Mouse (Mus musculus): ENCODE data around the gene Usp16. TPM values are rescaled to one million over a fixed set of nuclear protein-coding genes. Genes with fewer than 3 reads are reported as not detected.
A peak's percentile ranks its signal among the peaks of the same experiment; 100 is the strongest.
"Not testable (repeated sequence)": the region's sequence is repeated elsewhere in the genome, so short reads cannot be mapped to it uniquely, and the experiment has no call there.

Usp16 gene
- polyA plus RNA-seq, 1 experiment: 15.9 TPM

DNA sequence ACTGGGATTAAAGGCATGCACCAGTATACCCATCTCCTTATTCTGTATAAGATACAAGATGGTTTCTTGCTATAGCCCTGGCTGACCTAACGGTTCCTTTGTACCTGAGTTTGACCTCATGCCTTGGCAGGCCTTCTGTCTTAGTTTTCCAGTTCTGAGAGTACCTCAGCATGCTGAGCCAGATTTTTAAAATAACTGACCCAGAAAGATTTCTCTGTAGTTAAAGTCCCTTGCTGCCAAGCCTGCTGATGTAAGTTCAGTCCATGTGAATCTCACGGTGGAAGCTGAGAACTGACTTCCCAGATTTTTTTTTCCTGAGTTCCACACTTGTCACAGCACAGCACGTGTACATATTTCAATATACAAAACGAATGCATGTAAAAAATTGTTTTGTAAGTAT, 16.1 kb downstream of the Usp16 start:
- H3K4me3 ChIP-seq (replicated peaks): no peak overlapping the region

DNA sequence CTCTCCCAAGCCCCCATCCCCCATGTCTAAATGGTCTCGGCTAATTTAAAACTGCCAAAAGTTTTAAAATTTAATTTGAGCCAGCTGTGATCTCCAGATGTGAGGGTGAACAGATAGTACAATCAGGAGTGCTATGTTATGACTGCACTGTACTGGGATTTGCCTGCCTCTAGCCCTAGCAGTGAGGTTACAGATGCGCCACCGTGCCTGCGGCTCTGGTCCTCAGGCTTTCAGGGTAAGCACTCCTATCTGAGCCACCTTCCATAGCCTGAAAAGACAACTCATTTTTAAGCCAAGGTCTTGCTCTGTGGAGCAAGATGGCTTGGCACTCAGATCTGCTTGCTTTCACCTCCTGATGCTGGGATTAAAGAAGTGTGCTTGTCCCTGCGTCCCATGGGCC, 29.9 kb downstream of the Usp16 start:
- no peaks in the 10 kb centered on the region for H3K27me3 ChIP-seq (replicated peaks)
- no peak for TF ChIP-seq GATA1 (IDR thresholded peaks at IDR 0.05; ENCODE audit: borderline replicate concordance, low read length)
- TF ChIP-seq FLI1 (IDR thresholded peaks at IDR 0.05; ENCODE audit: low read length): no peak

More for the DNA sequence above, 16.1 kb downstream of the Usp16 start:
- H3K27me3 ChIP-seq (replicated peaks): no peaks in the 10 kb centered on the region
- H3K9me3 ChIP-seq: no peaks in the 10 kb centered on the region
- H3K4me1 ChIP-seq: no peaks in the 10 kb centered on the region
- peaks cover 98% of the 10 kb centered on the region for H3K36me3 ChIP-seq (replicated peaks; ENCODE audit: low read length)
- no peak for TF ChIP-seq GATA1 (IDR thresholded peaks at IDR 0.05; ENCODE audit: borderline replicate concordance, low read length)
- TF ChIP-seq FLI1 (IDR thresholded peaks at IDR 0.05; ENCODE audit: low read length): no peak

GRCm38 (mm10) chr16:87486739-87487138, 32.2 kb downstream of the Usp16 start:
- H3K4me3 ChIP-seq (replicated peaks): no peak overlapping the region
- TF ChIP-seq GATA1 (IDR thresholded peaks at IDR 0.05; ENCODE audit: borderline replicate concordance, low read length) (no peak), FLI1 (IDR thresholded peaks at IDR 0.05; ENCODE audit: low read length) (no peak)
- no peaks in the 10 kb centered on the region for H3K27me3 ChIP-seq (replicated peaks)
- no peaks in the 10 kb centered on the region for H3K9me3 ChIP-seq
- H3K4me1 ChIP-seq: no peaks in the 10 kb centered on the region
- peaks cover 96% of the 10 kb centered on the region for H3K36me3 ChIP-seq (replicated peaks; ENCODE audit: low read length)

More for the DNA sequence above, 29.9 kb downstream of the Usp16 start:
- Histone ChIP-seq H3K36me3 (replicated peaks; ENCODE audit: low read length) (peaks cover 95% of the 10 kb centered on the region), H3K4me3 (replicated peaks) (no peak overlapping the region), H3K9me3 (no peaks in the 10 kb centered on the region), H3K4me1 (peaks cover 4% of the 10 kb centered on the region; the same call in 1 of the 2 replicates)

- no peaks in the 10 kb centered on the region for H3K27me3 ChIP-seq (replicated peaks)
- H3K4me3 ChIP-seq (replicated peaks): no peak overlapping the region
- no peak for TF ChIP-seq FLI1 (IDR thresholded peaks at IDR 0.05; ENCODE audit: low read length)
- no peak for TF ChIP-seq GATA1 (IDR thresholded peaks at IDR 0.05; ENCODE audit: borderline replicate concordance, low read length)
- no peaks in the 10 kb centered on the region; the same call in 1 of the 2 replicates for H3K4me1 ChIP-seq
- peaks cover 95% of the 10 kb centered on the region for H3K36me3 ChIP-seq (replicated peaks; ENCODE audit: low read length)
- H3K9me3 ChIP-seq: no peaks in the 10 kb centered on the region
Observed at GRCm38 (mm10) chr16:87488605-87489004, 34.1 kb downstream of the Usp16 start.

DNA sequence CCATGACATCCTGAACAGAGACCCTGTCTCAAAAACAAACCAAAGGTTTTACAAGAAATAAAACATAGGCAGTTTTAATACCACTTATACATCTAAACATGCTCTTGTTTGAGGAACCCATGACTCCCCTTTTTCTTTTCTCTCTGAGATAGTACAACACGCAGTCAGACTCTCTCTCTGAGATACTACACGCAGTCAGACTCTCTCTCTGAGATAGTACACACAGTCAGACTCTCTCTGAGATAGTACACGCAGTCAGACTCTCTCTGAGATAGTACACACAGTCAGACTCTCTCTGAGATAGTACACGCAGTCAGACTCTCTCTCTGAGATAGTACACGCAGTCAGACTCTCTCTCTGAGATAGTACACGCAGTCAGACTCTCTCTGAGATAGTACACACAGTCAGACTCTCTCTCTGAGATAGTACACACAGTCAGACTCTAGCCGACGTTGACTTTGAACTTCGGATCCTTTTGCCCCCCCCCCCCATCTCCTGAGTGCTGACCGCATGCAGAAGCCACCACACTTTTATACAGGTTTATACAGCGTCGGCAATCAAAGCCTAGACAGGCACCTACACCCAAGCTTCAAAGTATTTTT, 37.8 kb downstream of the Usp16 start:
- H3K4me3 ChIP-seq (replicated peaks); H3K27me3 ChIP-seq (replicated peaks); H3K9me3 ChIP-seq: not testable (repeated sequence)
- Histone ChIP-seq H3K36me3 (replicated peaks; ENCODE audit: low read length) (peaks cover 66% of the 10 kb centered on the region), H3K4me1 (peaks cover 21% of the 10 kb centered on the region)

GRCm38 (mm10) chr16:87494955-87495655, 40.6 kb downstream of the Usp16 start:
- peaks cover 26% of the 10 kb centered on the region for H3K4me1 ChIP-seq

GRCm38 (mm10) chr16:87495716-87496447, 41.4 kb downstream of the Usp16 start, which contains the start of gene Cct8:
Cct8 (minus strand) TSS chr16:87495873.
- Histone ChIP-seq H3K4me1 (peaks cover 29% of the 10 kb centered on the region), H3K9me3 (no peaks in the 10 kb centered on the region), H3K36me3 (replicated peaks; ENCODE audit: low read length) (peaks cover 32% of the 10 kb centered on the region), H3K27me3 (replicated peaks) (no peaks in the 10 kb centered on the region), H3K4me3 (replicated peaks) (peak within 1 kb of the TSS; percentile 96)
- TF ChIP-seq FLI1 (IDR thresholded peaks at IDR 0.05; ENCODE audit: low read length) (peak; percentile 93), GATA1 (IDR thresholded peaks at IDR 0.05; ENCODE audit: borderline replicate concordance, low read length) (no peak)

More at GRCm38 (mm10) chr16:87494955-87495655, 40.6 kb downstream of the Usp16 start:
- H3K27me3 ChIP-seq (replicated peaks): no peaks in the 10 kb centered on the region
- TF ChIP-seq GATA1 (IDR thresholded peaks at IDR 0.05; ENCODE audit: borderline replicate concordance, low read length): no peak
- TF ChIP-seq FLI1 (IDR thresholded peaks at IDR 0.05; ENCODE audit: low read length): no peak
- H3K36me3 ChIP-seq (replicated peaks; ENCODE audit: low read length): peaks cover 40% of the 10 kb centered on the region
- no peaks in the 10 kb centered on the region for H3K9me3 ChIP-seq
- peak overlapping the region; percentile 96 for H3K4me3 ChIP-seq (replicated peaks)

DNA sequence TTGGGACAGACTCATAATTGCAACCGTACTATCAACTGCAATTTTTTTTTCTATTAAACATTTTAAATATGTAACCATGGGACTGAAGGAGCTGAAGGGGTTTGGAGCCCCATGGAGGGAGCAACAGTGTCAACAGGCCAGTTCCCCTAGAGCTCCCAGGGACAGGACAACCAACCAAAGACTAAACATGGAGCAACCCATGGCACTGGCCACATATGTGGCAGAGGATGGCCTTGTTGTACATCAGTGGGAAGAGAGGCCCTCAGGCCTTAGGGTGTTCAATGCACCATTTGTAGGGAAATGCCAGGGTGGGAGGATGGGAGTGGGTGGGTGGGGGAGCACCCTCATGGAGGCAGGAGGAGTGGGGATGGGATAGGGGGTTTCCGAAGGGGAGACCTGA, 42.2 kb downstream of the Usp16 start:
- H3K4me1 ChIP-seq: peaks cover 38% of the 10 kb centered on the region
- peak overlapping the region; percentile 96 for H3K4me3 ChIP-seq (replicated peaks)
- peaks cover 24% of the 10 kb centered on the region for H3K36me3 ChIP-seq (replicated peaks; ENCODE audit: low read length)
- TF ChIP-seq FLI1 (IDR thresholded peaks at IDR 0.05; ENCODE audit: low read length): no peak
- no peak for TF ChIP-seq GATA1 (IDR thresholded peaks at IDR 0.05; ENCODE audit: borderline replicate concordance, low read length)
- H3K27me3 ChIP-seq (replicated peaks): no peaks in the 10 kb centered on the region
- H3K9me3 ChIP-seq: no peaks in the 10 kb centered on the region

GRCm38 (mm10) chr16:87497171-87497570, 42.7 kb downstream of the Usp16 start:
- no peak overlapping the region for H3K4me3 ChIP-seq (replicated peaks)
- H3K4me1 ChIP-seq: peaks cover 40% of the 10 kb centered on the region
- H3K27me3 ChIP-seq (replicated peaks): no peaks in the 10 kb centered on the region
- TF ChIP-seq FLI1 (IDR thresholded peaks at IDR 0.05; ENCODE audit: low read length): no peak
- no peak for TF ChIP-seq GATA1 (IDR thresholded peaks at IDR 0.05; ENCODE audit: borderline replicate concordance, low read length)
- H3K9me3 ChIP-seq: no peaks in the 10 kb centered on the region
- peaks cover 20% of the 10 kb centered on the region for H3K36me3 ChIP-seq (replicated peaks; ENCODE audit: low read length)

- Histone ChIP-seq H3K36me3 (replicated peaks; ENCODE audit: low read length) (no peaks in the 10 kb centered on the region), H3K27me3 (replicated peaks) (no peaks in the 10 kb centered on the region), H3K9me3 (no peaks in the 10 kb centered on the region), H3K4me1 (peaks cover 31% of the 10 kb centered on the region), H3K4me3 (replicated peaks) (no peak overlapping the region)
- TF ChIP-seq GATA1 (IDR thresholded peaks at IDR 0.05; ENCODE audit: borderline replicate concordance, low read length) (no peak), FLI1 (IDR thresholded peaks at IDR 0.05; ENCODE audit: low read length) (no peak)
Observed at GRCm38 (mm10) chr16:87499556-87499955, 45.1 kb downstream of the Usp16 start.

Data from megakaryocyte, embryonic 14.5 days (primary cell).